In the genomic region with DNA sequence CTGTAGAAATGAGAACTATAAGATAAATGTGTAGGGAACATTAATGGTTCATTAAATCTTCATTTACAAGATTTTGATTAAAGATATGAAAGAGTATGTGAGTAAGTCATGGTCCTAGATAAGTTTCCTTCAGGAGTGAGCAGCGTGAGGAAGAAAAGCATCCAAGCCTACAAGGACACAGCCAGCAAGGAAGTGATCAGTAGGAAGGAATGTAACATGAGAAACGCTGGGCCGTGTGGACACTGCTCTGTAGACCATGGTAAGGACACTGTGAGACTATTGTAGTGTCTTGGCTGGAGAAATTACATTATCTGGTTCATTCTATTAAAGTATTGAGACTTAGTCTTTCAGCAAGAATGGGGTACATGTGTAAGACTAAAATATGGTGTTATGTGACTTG, we compare ENCODE assay signal across 29 mouse cellular contexts. TPM values are rescaled to one million over a fixed set of nuclear protein-coding genes. Genes with fewer than 3 reads are reported as not detected.
DNase-seq lines count a peak whose midpoint lies in the region; ATAC-seq and TF ChIP-seq lines count a peak whose summit lies in the region.
"Had no signal": no experiment of that assay in that cellular context is flagged by ENCODE, and none has a peak within 500 bp of the region (broad histone marks: within the 10 kb centered on the region; RNA-seq: fewer than 3 reads in every experiment).

No protein-coding gene starts in this region.

- ATAC-seq in kidney, embryonic 15.5 days (replicated peaks; ENCODE audit: low FRiP score), result peak; percentile 69
- ATAC-seq in kidney, postnatal 0 days (replicated peaks; ENCODE audit: low FRiP score, low read depth), result no peak
- ATAC-seq: activated CD4-positive, CD25-positive, alpha-beta regulatory T cell, adult 4 months; CD4-positive, CD25-positive, alpha-beta regulatory T cell, adult 4 months; forebrain, embryonic 13.5 days; forebrain, embryonic 15.5 days; forebrain, postnatal 0 days; Patski had no signal

- H3K4me3 ChIP-seq in kidney, embryonic 15.5 days (replicated peaks), result no peak overlapping the region
- H3K4me3 ChIP-seq in kidney, postnatal 0 days (replicated peaks; ENCODE audit: low read depth, low read length), result no peak overlapping the region
- H3K4me3 ChIP-seq: embryonic facial prominence, embryonic 10.5 days; embryonic facial prominence, embryonic 12.5 days; forebrain, embryonic 13.5 days; forebrain, embryonic 15.5 days had no signal

- WGBS in kidney, embryonic 15.5 days, result 34% methylated on average over 3 of the region's 3 CpGs
- WGBS in kidney, postnatal 0 days, result 26% methylated on average over 3 of the region's 3 CpGs

- no peaks in the 10 kb centered on the region for H3K27me3 ChIP-seq in kidney, embryonic 15.5 days
- H3K27me3 ChIP-seq in kidney, postnatal 0 days (ENCODE audit: insufficient read depth, low read length), result no peaks in the 10 kb centered on the region
- H3K27me3 ChIP-seq: CH12.LX; embryonic facial prominence, embryonic 12.5 days; forebrain, embryonic 13.5 days; forebrain, embryonic 15.5 days; Patski had no signal

- no peak overlapping the region for H3K9ac ChIP-seq in kidney, embryonic 15.5 days
- H3K9ac ChIP-seq in kidney, postnatal 0 days (ENCODE audit: low read depth, low read length), result no peak overlapping the region
- H3K9ac ChIP-seq: embryonic facial prominence, embryonic 12.5 days; forebrain, embryonic 13.5 days; forebrain, embryonic 15.5 days; forebrain, postnatal 0 days had no signal

- no peak for TF ChIP-seq CTCF in kidney, postnatal 0 days (IDR thresholded peaks at IDR 0.05; ENCODE audit: low read depth)

- no peaks in the 10 kb centered on the region for H3K4me1 ChIP-seq in kidney, embryonic 15.5 days
- H3K4me1 ChIP-seq in kidney, postnatal 0 days (replicated peaks; ENCODE audit: insufficient read depth, low read length), result no peaks in the 10 kb centered on the region
- H3K4me1 ChIP-seq: embryonic facial prominence, embryonic 12.5 days; forebrain, embryonic 13.5 days; forebrain, embryonic 15.5 days had no signal

- no peaks in the 10 kb centered on the region for H3K36me3 ChIP-seq in kidney, embryonic 15.5 days
- no peaks in the 10 kb centered on the region for H3K36me3 ChIP-seq in kidney, postnatal 0 days (ENCODE audit: insufficient read depth, low read length)
- H3K36me3 ChIP-seq: embryonic facial prominence, embryonic 10.5 days; embryonic facial prominence, embryonic 12.5 days; forebrain, embryonic 15.5 days; G1E had no signal

- no peak overlapping the region for H3K27ac ChIP-seq in kidney, embryonic 15.5 days
- H3K27ac ChIP-seq in kidney, postnatal 0 days, result no peak overlapping the region
- H3K27ac ChIP-seq: embryonic facial prominence, embryonic 10.5 days; embryonic facial prominence, embryonic 12.5 days; forebrain, embryonic 13.5 days; forebrain, embryonic 15.5 days had no signal

- peak; percentile 17 for DNase-seq in embryo, embryonic 10 days (ENCODE audit: low spot score)
- DNase-seq in embryo, embryonic 9.5 days (ENCODE audit: extremely low spot score), result no peak
- DNase-seq in kidney, adult 11 months, result no peak
- peak; percentile 48 for DNase-seq in kidney, postnatal 0 days (ENCODE audit: low spot score)
- DNase-seq in kidney, postnatal 4 days, result no peak
- DNase-seq: adrenal gland, adult 8-10 months; adrenal gland, postnatal 14 days; adrenal gland, postnatal 36 days; B cell, adult 2 months; cerebellum, adult 11-12 months; cerebellum, adult 2 months; cerebellum, adult 9-10 months; cerebellum, postnatal 10 days; cerebellum, postnatal 25 days; embryo, embryonic 11 days; forebrain, postnatal 0 days had no signal

- H3K4me2 ChIP-seq in kidney, embryonic 15.5 days, result no peak overlapping the region
- H3K4me2 ChIP-seq in kidney, postnatal 0 days (ENCODE audit: low read length), result no peak overlapping the region
- H3K4me2 ChIP-seq: embryonic facial prominence, embryonic 12.5 days; forebrain, embryonic 13.5 days; forebrain, embryonic 15.5 days had no signal

- no peaks in the 10 kb centered on the region for H3K9me3 ChIP-seq in kidney, embryonic 15.5 days (replicated peaks)
- H3K9me3 ChIP-seq in kidney, postnatal 0 days (replicated peaks; ENCODE audit: low read length), result no peaks in the 10 kb centered on the region
- H3K9me3 ChIP-seq: embryonic facial prominence, embryonic 10.5 days; embryonic facial prominence, embryonic 12.5 days; forebrain, embryonic 13.5 days; forebrain, embryonic 15.5 days; G1E had no signal

RNA-seq across cellular contexts. Expression of a gene that starts 19.2 kb away (rescaled TPM):
- not detected in 2 replicates for polyA plus RNA-seq in kidney, embryonic 15.5 days (2015; fragmentation: Nextera tagmentation; extraction: Ambion mirVana)
- polyA plus RNA-seq in kidney, postnatal 0 days (2015; fragmentation: Nextera tagmentation; extraction: Ambion mirVana), result not detected in 2 replicates
- polyA plus RNA-seq: activated CD4-positive, CD25-positive, alpha-beta regulatory T cell, adult 4 months; CD4-positive, CD25-positive, alpha-beta regulatory T cell, adult 4 months; cerebellum, adult 2 months; cortical plate, adult 2 months; embryonic facial prominence, embryonic 10.5 days; embryonic facial prominence, embryonic 12.5 days; embryonic facial prominence, embryonic 14.5 days; forebrain, embryonic 11.5 days; forebrain, embryonic 13.5 days; forebrain, embryonic 15.5 days; forebrain, postnatal 0 days; G1E; Patski had no signal

Comparison
In these comparisons a context has a peak if more than half of its experiments do, and no peak if none do; other contexts are left out.
1. DNase-seq: peak in embryo, embryonic 10 days (single experiment) and kidney, postnatal 0 days (single experiment); none in embryo, embryonic 9.5 days (single experiment), kidney, adult 11 months (single experiment) and kidney, postnatal 4 days (0 of 2).